Mouse (Mus musculus) embryonic fibroblast, embryonic 13.5 days (primary cell): ENCODE results near the gene Yeats2. TPM values are rescaled to one million over a fixed set of nuclear protein-coding genes. Genes with fewer than 3 reads are reported as not detected.
A peak's percentile ranks its signal among the peaks of the same experiment; 100 is the strongest.

Experiments used
- H3K27ac ChIP-seq: 2 replicates; pipeline ENCODE4 v1.5.1; 2012; ENCODE audit warnings: low read length, control low read depth, inconsistent platforms; ENCODE audit not compliant: insufficient read depth
- H3K4me1 ChIP-seq: 2 replicates; pipeline ENCODE4 v1.6.1; 2011; ENCODE audit warnings: low read length; ENCODE audit not compliant: control insufficient read depth, insufficient read depth
- H3K4me3 ChIP-seq: 2 replicates; pipeline ENCODE4 v1.5.1; 2011; ENCODE audit warnings: mild to moderate bottlenecking, control low read depth, low read length; ENCODE audit not compliant: insufficient read depth
- CTCF ChIP-seq: IDR thresholded peaks from 2 replicates; pipeline ENCODE4 v1.5.1; 2011; ENCODE audit warnings: mild to moderate bottlenecking, control low read depth, low read length, moderate library complexity, borderline replicate concordance; ENCODE audit not compliant: insufficient read depth
- POLR2A ChIP-seq: IDR thresholded peaks from 2 replicates; pipeline ENCODE4 v1.6.1; 2011; ENCODE audit warnings: low read depth, mild to moderate bottlenecking, control low read depth, low read length, moderate library complexity
- polyA plus RNA-seq: library from polyadenylated mRNA; stranded (reverse); fragments of >200 nt; gene quantifications from 2 replicates; pipeline ENCODE4 v1.2.4, GENCODE M21; 2011; ENCODE audit warnings: low read depth; ENCODE audit not compliant: missing spikeins, insufficient read length

Yeats2 gene
- polyA plus RNA-seq, 1 experiment: 40.6 TPM

DNA sequence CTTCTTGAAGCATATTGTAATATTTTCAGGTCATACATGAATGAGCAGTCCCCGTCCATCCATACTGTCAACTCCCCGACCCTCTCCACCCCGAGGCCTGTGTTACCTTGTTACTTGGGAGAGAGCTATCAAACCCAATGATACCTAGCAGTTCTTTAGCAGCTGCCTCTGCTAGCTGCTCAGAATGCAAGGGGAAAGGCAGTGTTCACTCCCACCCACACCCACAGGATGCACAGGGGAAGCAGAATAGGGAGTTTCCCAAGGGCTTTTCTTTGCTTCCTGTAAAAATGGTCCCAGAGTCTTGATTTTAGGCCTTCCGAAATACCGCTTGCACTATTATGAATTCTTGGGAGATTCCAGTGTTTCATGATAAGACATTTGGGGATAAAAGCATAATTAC is 87.3 kb downstream of the Yeats2 start:
- no peak overlapping the region for H3K27ac ChIP-seq
- no peak overlapping the region for H3K4me3 ChIP-seq
- TF ChIP-seq CTCF (no peak), POLR2A (no peak)
- H3K4me1 ChIP-seq: no peaks in the 10 kb centered on the region

DNA sequence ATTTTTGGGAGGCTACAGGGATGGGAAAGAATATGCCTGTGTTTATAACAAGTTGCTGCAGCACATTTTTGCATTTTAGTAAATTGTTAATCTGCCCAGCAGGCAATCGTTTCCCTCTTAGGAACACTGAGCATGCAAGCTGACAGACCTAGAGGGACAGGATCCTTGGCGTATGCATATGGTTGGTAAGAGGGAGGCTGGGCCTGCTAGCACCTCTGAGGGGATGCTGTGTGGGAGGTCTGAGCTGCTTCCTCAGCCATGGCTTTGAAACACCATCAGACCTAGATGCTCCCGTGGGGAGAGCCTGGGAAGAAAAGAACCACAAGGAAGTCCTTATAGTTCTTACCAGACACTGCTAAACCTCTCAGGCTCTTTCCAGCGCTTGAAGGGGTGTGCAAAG is 93.5 kb downstream of the Yeats2 start:
- H3K27ac ChIP-seq: no peak overlapping the region
- H3K4me1 ChIP-seq: no peaks in the 10 kb centered on the region
- H3K4me3 ChIP-seq: no peak overlapping the region
- TF ChIP-seq CTCF: no peak
- TF ChIP-seq POLR2A: no peak

DNA sequence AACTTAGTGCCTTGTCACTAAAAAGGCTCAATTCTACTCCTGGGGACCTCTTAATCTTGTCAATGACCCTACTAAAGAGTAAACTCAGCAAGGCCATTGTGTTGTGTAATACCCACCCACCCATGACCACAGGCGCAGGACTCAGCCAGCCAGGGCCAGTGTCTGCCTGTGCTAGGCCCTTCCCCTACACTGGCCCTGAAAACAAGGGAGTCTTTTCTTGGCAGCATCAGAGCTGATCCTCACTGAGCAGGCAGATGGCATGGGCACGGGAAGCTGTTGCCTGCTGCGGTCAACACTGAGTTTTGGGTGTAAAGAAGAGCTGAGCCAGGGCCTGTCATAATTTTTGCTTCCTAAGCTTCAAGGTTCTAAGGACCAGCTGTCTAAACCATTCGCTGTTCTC is 96.6 kb downstream of the Yeats2 start:
- no peak overlapping the region for H3K27ac ChIP-seq
- no peak overlapping the region for H3K4me3 ChIP-seq
- H3K4me1 ChIP-seq: no peaks in the 10 kb centered on the region
- TF ChIP-seq CTCF (no peak), POLR2A (no peak)

DNA sequence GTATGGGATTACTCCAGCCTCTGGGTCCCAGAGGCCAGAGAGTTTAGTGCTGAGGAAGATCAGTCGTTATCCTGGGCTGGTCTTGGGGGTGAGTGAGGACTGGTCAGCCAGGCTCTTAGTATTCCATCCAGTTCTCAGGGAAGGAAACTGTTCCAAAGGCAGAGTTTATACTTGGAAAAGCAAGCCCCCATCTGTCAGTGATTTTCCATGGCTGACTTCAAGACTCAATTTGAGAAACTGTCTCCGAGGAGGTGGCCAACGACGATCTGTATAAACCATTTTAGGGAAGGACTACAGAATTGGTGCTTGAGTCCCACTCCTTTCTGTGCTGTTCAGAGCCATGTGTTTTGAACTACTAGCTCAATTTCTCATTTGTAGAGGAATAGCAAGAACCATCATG is 97.8 kb downstream of the Yeats2 start:
- Histone ChIP-seq H3K27ac (no peak overlapping the region), H3K4me1 (no peaks in the 10 kb centered on the region), H3K4me3 (no peak overlapping the region)
- TF ChIP-seq POLR2A (no peak), CTCF (no peak)

DNA sequence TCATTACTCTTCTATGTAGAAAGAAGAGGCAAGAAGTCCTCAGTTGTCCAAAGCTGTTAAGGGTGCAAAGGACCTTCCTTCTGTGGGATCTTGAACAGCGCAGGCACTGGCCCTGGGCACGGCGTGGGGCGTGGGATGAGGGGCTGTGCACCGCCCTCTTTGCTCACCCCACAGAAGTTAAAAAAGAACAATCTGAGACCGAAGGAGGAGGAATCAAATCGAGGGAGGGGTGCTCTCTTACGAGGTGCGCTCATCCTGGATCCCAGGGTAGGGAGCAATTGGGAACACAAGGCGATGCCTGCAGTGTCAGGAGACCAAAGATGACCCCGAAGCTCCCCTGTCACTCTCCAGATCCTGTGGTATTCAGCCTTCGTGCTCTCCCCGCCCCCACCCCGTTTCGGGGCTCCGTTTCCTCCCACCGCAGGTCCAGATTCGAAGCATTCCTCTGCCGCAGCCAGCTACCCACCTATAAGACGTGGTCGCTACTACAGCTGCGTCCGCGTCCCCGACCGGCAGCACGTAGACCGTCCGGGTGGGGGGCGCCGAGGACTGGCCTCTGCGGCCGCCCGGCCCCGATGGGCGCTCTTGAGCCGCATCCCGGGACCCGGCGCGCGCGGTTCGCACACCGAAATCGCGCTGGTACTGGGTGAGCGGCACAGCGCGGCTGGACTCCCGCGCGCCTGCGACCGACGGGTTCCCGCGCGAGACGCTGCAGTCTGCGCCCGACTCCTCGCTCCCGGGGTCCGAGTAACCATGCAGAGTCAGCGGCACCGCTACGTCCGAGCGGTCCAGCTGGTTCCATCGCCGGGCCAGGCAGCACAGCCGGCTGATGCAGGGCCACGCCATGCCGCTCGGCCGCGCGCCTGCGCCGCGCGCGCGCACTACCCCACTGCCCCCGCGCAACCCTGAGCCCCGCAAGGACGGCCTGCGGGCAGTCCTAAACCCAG is 99.9 kb downstream of the Yeats2 start, which contains the start of gene Map6d1:
Gene Map6d1, minus strand, starts transcription at position 891 of the 947 bp plus-strand sequence.
- Histone ChIP-seq H3K27ac (no peak within 1 kb of the TSS), H3K4me3 (peak within 1 kb of the TSS; percentile 78), H3K4me1 (no peaks in the 10 kb centered on the region)
- TF ChIP-seq POLR2A (peak; percentile 50), CTCF (no peak)

DNA sequence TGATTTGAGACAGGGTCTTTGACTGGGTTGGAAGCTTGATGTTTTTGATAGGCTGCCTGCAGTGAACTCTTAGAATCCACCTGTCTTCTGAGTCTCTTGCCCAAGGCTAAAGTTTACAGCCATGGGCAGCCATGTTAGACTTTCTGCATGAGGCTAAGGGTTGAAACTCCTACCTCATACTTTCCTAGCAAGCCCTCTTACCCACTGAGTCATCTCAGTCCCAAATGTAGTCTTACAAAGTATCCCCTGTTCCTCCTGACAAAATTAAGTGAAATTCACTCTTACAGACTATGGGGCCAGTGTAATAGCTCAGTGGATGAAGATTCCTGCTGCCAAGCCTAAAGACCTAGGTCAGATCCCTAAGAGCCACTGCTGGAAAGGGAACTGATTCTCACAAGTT is 106.2 kb downstream of the Yeats2 start:
- TF ChIP-seq POLR2A (no peak), CTCF (no peak)
- no peaks in the 10 kb centered on the region for H3K4me1 ChIP-seq
- no peak overlapping the region for H3K27ac ChIP-seq
- no peak overlapping the region for H3K4me3 ChIP-seq

DNA sequence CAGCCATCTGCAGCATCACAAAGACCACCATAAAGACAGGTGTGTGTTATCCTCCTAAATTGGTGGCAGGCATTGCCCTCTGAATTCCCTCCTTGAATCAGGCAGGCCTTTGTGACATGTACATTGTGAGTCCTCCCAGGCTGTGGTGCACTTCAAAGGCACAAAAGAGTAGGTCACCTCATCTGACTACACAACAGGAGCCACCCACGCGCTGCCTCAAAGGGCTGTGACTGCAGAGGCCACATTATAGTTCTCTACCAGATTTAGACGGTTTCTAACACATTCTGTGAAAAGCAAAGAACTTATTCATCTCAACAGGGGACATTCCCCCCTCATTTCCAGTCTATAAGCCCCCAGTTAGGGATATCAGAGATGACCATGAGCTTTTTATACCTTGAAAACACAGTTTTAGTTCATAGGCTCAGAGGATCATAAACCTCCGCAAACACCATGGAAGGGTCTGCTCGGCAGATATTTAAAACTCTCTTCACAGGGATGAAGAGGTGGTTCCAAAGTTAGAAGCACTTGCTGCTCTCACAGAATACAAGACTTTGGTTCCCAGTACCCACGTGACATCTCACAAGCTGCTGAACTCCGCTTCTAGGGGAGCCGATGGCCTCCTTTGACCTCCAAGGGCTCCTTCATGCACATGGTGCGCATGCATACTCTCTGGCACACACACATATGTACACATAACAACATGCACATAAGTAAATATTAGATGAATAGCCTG is 107.7 kb downstream of the Yeats2 start:
- Histone ChIP-seq H3K4me1 (no peaks in the 10 kb centered on the region), H3K27ac (no peak overlapping the region), H3K4me3 (no peak overlapping the region)
- TF ChIP-seq CTCF (no peak), POLR2A (no peak)

DNA sequence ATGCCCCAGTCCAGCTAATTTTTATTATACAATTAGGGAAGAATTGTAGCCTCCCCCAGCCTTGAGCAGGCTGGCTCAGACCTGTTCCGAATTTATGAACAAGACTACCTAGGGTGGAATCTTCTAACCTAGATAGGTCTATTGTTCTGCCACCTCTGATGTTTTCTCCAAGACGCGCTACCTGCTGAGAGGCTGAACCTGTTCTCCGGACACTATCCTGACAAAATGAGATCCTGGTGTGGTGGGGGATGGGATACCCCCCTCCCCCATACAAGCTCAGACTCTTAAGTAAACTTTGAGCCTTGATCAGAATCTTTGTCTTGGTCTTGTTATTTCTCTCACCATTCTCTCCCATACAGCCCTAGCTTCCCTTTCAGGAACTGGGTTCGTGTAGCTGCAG is 117.1 kb downstream of the Yeats2 start:
- Histone ChIP-seq H3K4me1 (no peaks in the 10 kb centered on the region), H3K27ac (no peak overlapping the region), H3K4me3 (no peak overlapping the region)
- TF ChIP-seq CTCF (no peak), POLR2A (no peak)

DNA sequence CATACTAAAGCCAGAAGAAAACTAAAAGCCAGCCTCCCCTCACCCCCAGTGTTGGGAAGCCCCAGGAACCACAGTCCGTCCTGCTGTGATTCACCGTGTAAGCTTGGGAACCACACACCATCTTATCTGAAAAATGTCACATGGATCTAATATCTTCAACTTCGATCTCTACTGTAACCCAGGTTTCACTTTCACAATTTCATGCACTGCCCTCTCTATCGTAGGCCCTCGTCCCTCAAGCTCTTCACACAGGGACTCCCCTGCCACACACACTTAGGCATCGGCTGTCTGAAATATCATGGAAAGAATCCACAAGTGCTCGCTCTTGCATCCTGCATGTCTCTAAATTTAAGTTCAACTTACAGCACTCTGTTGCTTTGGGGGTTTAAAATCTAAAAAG is 124.2 kb downstream of the Yeats2 start:
- Histone ChIP-seq H3K4me3 (no peak overlapping the region), H3K4me1 (no peaks in the 10 kb centered on the region), H3K27ac (no peak overlapping the region)
- TF ChIP-seq POLR2A (no peak), CTCF (no peak)

DNA sequence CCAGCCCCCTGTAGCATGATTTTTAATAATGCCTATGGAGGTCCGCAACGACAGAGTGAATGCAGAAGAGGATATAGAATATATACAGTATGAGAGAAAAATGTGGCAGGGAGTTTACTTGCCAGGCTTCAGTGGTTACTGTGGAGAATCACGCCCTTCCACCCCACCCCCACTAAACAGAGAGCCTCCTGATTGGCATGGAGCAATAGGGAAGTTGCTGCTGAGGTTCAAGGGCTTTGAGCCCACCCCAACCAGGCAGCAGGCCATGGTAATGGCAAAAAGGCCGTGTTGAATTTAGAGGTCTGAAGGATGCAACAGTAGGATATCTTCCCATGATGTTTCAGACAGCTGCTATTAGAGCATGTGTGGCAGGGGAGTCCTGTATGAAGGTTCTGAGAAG is 130.5 kb downstream of the Yeats2 start:
- H3K4me1 ChIP-seq: no peaks in the 10 kb centered on the region
- H3K27ac ChIP-seq: no peak overlapping the region
- TF ChIP-seq CTCF (no peak), POLR2A (no peak)
- no peak overlapping the region for H3K4me3 ChIP-seq
